In the genomic region with DNA sequence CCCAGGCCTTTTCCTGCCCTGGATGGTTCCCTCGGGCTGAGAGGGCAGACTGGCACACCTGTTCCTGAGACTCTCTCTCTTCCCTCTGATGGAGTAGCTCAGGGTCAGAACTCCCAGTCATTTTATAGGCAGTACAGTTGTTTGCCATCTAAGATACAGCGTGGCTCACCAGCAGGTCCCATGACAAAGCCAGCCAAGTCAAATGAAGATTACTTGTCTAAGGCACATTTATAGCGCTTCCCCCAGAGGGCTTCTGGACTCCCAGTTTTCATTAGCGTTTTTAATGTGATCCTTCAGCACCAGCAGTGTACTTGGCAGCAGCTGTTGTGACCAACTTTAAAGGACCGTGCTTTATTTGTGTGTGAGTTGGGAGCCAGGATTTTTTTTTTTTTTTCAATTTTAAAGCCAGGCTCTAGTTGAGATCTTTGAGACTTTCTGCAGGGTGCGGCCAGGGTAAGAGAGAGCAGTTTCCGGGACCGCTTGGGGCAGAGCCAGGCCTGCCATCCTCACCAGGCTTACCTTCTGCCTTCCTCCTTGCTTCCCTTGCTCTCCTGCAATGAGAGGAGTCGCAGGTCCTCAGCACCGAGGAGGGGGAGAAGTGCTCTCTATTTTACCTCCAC, we compare ENCODE assay signal across 12 mouse cellular contexts.
DNase-seq lines count a peak whose midpoint lies in the region; ATAC-seq lines count a peak whose summit lies in the region.
"Had no signal": no experiment of that assay in that cellular context is flagged by ENCODE, and none has a peak within 500 bp of the region (broad histone marks: within the 10 kb centered on the region; RNA-seq: fewer than 3 reads in every experiment).

No protein-coding gene starts in this region.

- no peaks in the 10 kb centered on the region for H3K27me3 ChIP-seq in intestine, embryonic 16.5 days (replicated peaks; ENCODE audit: control insufficient read depth, insufficient read depth, low read length)
- no peaks in the 10 kb centered on the region for H3K27me3 ChIP-seq in intestine, embryonic 15.5 days (replicated peaks)
- no peaks in the 10 kb centered on the region for H3K27me3 ChIP-seq in neural tube, embryonic 12.5 days (replicated peaks)
- H3K27me3 ChIP-seq: embryonic facial prominence, embryonic 12.5 days had no signal

- peak; percentile 56 for DNase-seq in forelimb bud, embryonic 11.5 days (ENCODE audit: low read depth, low spot score)
- peak; percentile 20 for DNase-seq in hindlimb bud, embryonic 11.5 days (ENCODE audit: extremely low spot score, low read depth, low spot score)
- DNase-seq in testis, postnatal 10 days (ENCODE audit: low spot score), result no peak
- DNase-seq in layer of hippocampus, adult 9-10 months (ENCODE audit: low spot score), result no peak
- DNase-seq: cerebellum, adult 11-12 months; heart, adult 2 months; kidney, adult 9 months; lung, postnatal 14 days had no signal

- 71% methylated on average over 10 of the region's 10 CpGs for WGBS in intestine, embryonic 16.5 days
- WGBS in intestine, embryonic 15.5 days, result 79% methylated on average over 10 of the region's 10 CpGs
- 69% methylated on average over 10 of the region's 10 CpGs for WGBS in neural tube, embryonic 12.5 days

- no peak overlapping the region for H3K9ac ChIP-seq in intestine, embryonic 16.5 days (ENCODE audit: low read depth, low read length)
- no peak overlapping the region for H3K9ac ChIP-seq in intestine, embryonic 15.5 days
- no peak overlapping the region for H3K9ac ChIP-seq in neural tube, embryonic 12.5 days
- H3K9ac ChIP-seq: embryonic facial prominence, embryonic 12.5 days had no signal

- no peak overlapping the region for H3K4me2 ChIP-seq in intestine, embryonic 16.5 days (ENCODE audit: low read depth, low read length)
- H3K4me2 ChIP-seq in intestine, embryonic 15.5 days (replicated peaks), result no peak overlapping the region
- no peak overlapping the region for H3K4me2 ChIP-seq in neural tube, embryonic 12.5 days (replicated peaks)
- H3K4me2 ChIP-seq: embryonic facial prominence, embryonic 12.5 days had no signal

- H3K36me3 ChIP-seq in intestine, embryonic 16.5 days (ENCODE audit: control insufficient read depth, insufficient read depth, low read length), result no peaks in the 10 kb centered on the region
- 0 out of 2 replicates have a peak, but pooled peaks cover 8% of the 10 kb centered on the region for H3K36me3 ChIP-seq in intestine, embryonic 15.5 days
- no peaks in the 10 kb centered on the region for H3K36me3 ChIP-seq in neural tube, embryonic 12.5 days

- no peak overlapping the region for H3K4me3 ChIP-seq in intestine, embryonic 16.5 days (ENCODE audit: low read length)
- H3K4me3 ChIP-seq in intestine, embryonic 15.5 days (replicated peaks), result no peak overlapping the region
- H3K4me3 ChIP-seq in neural tube, embryonic 12.5 days, result no peak overlapping the region
- H3K4me3 ChIP-seq: embryonic facial prominence, embryonic 12.5 days; heart, adult 2 months had no signal

- H3K27ac ChIP-seq in intestine, embryonic 16.5 days (ENCODE audit: low read length), result no peak overlapping the region
- H3K27ac ChIP-seq in intestine, embryonic 15.5 days, result no peak overlapping the region
- no peak overlapping the region for H3K27ac ChIP-seq in neural tube, embryonic 12.5 days
- H3K27ac ChIP-seq: embryonic facial prominence, embryonic 12.5 days; heart, adult 2 months had no signal

- ATAC-seq in intestine, embryonic 16.5 days, result peak; percentile 34; the same call in 1 of the 2 replicates
- no peak; the same call in 1 of the 2 replicates for ATAC-seq in intestine, embryonic 15.5 days
- peak; percentile 71 for ATAC-seq in neural tube, embryonic 12.5 days (ENCODE audit: low FRiP score, low read depth)

- H3K4me1 ChIP-seq in intestine, embryonic 16.5 days (ENCODE audit: control insufficient read depth, insufficient read depth, low read length), result no peaks in the 10 kb centered on the region
- H3K4me1 ChIP-seq in intestine, embryonic 15.5 days (replicated peaks), result no peaks in the 10 kb centered on the region
- no peaks in the 10 kb centered on the region for H3K4me1 ChIP-seq in neural tube, embryonic 12.5 days
- H3K4me1 ChIP-seq: embryonic facial prominence, embryonic 12.5 days had no signal

- no peaks in the 10 kb centered on the region for H3K9me3 ChIP-seq in intestine, embryonic 16.5 days (ENCODE audit: control insufficient read depth, low read length)
- H3K9me3 ChIP-seq in intestine, embryonic 15.5 days, result no peaks in the 10 kb centered on the region
- H3K9me3 ChIP-seq in neural tube, embryonic 12.5 days, result no peaks in the 10 kb centered on the region
- H3K9me3 ChIP-seq: embryonic facial prominence, embryonic 12.5 days had no signal

Comparison
In these comparisons a context has a peak if more than half of its experiments do, and no peak if none do; other contexts are left out.
1. DNase-seq: peak in forelimb bud, embryonic 11.5 days (single experiment) and hindlimb bud, embryonic 11.5 days (single experiment); none in testis, postnatal 10 days (single experiment) and layer of hippocampus, adult 9-10 months (single experiment).